Mouse (Mus musculus) R1 (cell line): ENCODE data around the gene Gpr85.
A peak's percentile ranks its signal among the peaks of the same experiment; 100 is the strongest.

Experiments
- DNase-seq: peaks from one replicate; pipeline ENCODE4 v3.0.0-alpha.2; 2018; ENCODE audit warnings: low read depth, low spot score

Gpr85 gene

GRCm38 (mm10) chr6:13839345-13840054 is at the start of gene Gpr85:
Gpr85 (minus strand) TSS chr6:13839942.
- DNase-seq: peak; percentile 16

DNA sequence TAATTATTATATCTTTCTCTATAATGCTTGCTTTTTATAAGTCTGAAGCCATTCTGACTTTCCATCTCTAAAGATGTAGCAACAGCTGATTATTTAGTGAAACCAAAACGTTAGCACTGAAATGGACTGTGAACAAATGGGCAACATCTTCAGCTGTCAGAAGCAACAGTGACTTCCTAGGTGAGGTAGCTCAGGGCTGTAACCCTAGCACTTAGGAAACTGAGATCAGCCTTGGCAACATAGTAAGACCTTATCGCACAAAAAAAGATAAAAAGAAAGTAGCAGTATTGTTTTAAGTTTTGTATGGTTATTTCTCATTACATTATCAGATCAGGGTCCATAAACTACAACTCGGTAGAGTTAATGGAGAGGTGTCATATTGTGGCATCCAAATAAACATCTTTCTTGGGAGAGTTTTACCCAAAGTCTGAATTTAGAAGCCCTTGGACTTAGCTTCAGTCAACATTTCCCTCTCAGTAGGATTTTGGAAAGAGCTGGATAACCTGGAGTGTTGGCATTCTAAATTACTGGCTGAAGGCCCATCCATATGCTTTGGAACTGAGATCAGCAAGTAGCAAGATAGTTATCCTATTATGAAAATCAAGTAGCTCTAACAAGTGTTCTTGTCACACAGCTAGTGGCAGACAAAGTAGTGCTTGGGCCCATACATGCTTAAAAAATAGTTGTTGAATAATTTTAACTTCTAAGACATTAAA is 45.3 kb upstream of the Gpr85 start:
- no peak for DNase-seq

DNA sequence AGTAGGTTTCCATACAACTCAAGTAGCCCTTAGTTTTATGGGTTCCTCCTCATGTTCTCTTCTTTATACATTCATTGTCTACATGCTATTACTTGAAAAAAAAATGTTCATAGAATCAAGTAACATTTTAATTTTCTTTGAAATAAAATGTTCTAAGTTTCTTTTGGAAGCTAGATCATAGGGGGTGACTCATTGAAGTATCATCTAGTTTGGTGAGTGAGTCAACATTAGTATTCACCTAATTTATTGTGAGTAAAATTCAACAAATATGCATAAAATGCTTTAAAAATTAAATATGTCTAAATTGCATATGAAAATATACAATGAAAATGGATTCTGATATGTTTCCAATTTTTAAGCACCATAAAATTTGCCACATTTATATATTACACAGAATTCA is 43.2 kb upstream of the Gpr85 start:
- DNase-seq: no peak

GRCm38 (mm10) chr6:13873959-13874358 is 34.2 kb upstream of the Gpr85 start:
- DNase-seq: no peak

DNA sequence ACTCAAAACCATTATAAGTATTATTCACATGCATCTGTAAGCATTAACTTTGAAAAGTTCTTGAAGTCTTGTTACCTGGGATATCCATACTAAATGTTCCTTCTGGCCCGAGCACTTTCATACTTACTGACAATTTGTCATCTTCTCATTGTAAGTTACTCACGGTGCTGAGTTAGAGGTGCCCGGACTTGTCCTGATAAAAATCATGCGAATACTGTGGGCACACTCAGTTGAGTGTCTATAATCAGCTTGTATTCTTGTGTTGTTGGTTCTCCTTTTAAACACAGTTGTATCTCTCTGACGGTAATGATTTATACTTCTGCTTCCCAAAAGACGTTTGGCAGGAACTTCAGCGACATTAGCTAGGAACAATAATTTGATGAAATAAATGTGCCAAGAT is 32.3 kb upstream of the Gpr85 start:
- DNase-seq: no peak

- DNase-seq: no peak
Observed at GRCm38 (mm10) chr6:13871625-13871958, 31.9 kb upstream of the Gpr85 start.

DNA sequence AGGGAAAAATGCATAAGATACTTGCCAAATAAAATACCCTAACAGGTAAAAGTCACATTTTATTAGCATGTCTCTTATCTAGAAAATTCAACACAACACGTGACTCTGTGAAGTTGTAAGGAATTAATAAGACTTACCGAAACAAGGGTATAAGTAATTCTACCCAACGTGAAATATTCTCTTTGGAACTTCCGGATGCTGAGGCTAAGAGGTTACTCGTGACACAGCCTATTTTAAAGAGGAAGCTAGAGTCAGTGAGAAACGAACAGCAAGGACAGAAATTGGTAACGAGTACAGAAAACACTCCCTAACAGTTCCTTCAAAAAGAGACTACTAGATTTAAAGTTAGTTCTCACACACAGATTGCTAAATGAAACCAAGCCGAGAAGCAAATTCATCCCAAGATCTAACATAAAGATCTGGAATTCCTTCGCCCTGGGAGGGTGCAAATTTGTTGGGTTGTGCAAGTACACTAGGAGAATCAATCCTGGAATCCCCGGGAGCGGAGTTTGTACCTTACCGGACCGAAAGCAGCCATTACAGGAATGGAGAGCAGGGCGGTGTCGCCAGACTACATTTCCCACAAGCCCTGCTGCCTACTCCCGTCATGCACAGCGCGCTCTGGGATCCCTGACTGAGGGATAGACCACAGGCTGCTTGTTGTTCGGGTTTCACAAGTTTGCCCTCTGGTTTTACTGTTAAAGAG is 31.3 kb upstream of the Gpr85 start, which contains the start of gene 2610001J05Rik:
2610001J05Rik (minus strand) TSS at position 600 of the 706 bp plus-strand sequence.
- DNase-seq: peak; percentile 94

DNA sequence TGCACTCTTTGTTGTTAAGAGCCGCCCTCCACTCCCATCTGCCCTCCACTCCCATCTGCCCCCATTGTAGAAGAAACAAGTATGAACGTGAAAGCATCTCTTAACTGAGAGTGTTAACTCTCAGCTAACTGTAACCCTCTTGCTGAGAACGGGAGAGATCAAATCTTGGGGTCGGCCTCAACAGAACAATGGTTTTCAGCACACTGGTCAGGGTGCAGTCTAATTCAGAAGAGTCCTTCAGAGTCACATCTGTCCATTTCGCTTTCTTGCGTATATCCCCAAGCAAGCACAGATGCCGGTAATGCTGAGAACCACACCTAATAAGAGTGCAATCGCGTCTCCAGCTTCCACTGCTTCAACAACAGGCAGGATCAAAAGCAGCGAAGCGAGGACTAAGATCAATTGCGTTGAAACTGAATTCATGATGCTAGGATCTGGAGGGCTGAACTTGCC is 30.6 kb upstream of the Gpr85 start:
- DNase-seq: peak; percentile 25

DNA sequence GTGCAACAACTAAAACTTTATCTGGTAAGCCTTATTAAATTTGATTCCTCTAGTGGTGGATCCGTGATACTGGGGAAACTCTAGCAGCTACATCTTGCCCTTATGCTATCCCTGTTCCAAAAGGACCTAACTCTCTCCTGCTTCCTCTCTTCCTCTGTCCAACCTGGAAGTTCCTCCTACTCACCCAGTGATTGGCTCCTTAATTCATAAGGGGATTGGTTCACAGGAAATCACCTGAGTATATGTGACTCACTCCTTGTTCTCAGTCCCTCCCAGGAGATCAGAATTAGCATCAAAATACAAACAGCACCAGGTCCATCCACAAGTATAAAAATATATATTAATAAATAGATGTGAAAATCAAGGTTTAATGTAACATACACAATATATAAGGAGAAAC is 20.9 kb upstream of the Gpr85 start:
- DNase-seq: peak; percentile 56

- no peak for DNase-seq
Observed at GRCm38 (mm10) chr6:13859877-13860585, 20.3 kb upstream of the Gpr85 start.

GRCm38 (mm10) chr6:13854230-13854629 is 14.5 kb upstream of the Gpr85 start:
- no peak for DNase-seq

DNA sequence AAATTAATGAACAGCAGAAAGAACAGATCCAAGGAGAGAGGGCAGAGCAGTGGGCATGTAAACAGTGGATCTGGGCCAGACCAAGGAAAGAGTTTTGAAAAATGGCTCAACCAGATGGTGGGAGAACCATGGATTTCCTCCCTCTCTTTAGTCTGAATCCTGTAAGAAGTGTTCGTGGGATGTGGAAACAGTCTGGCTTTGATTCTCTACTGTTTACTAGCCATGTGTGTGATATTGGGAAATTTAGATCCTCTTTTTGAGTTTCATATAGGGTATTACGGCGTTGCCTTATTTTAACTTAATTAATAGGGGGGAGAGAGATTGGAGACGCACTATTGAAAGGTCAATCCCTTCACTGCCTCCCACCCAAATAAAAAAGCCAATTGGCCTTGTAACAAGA is 13.5 kb upstream of the Gpr85 start:
- peak; percentile 38 for DNase-seq

- peak; percentile 81 for DNase-seq
Observed at GRCm38 (mm10) chr6:13846031-13846430, 6.3 kb upstream of the Gpr85 start.

DNA sequence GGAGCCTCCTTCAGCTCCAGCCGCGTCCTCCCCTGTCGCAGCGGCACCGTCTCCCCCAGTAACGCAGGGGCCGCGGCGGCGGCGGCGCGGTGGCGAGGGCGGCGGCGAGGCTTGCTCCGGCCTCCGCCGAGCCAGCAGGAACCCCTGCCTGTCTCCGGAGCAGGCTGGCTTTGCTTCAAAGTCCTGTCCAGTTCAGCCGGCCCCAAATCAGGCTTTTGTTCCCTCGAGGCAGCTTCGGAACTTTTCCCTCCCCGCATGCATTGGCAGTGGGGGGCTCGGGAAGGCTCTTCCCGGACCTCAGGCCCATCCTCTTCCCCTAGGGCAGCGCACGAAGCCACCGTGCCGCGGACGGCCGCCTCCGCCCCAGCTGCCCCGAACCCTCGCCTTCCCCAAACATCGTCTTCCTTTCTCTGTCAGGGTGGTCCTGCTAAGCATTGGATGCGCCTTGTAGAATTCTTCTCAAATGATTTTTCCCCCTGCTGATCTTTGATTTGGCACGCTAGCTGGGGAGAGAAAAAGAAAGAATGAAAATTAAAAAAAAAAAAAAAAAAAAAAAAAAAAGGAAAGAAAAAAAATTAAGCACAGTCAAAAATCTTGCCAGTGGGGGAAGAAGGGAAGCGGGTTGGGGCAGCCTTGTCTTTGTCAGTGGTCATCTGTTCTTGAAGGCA is 931 bp downstream of the Gpr85 start:
- DNase-seq: peak; percentile 70

DNA sequence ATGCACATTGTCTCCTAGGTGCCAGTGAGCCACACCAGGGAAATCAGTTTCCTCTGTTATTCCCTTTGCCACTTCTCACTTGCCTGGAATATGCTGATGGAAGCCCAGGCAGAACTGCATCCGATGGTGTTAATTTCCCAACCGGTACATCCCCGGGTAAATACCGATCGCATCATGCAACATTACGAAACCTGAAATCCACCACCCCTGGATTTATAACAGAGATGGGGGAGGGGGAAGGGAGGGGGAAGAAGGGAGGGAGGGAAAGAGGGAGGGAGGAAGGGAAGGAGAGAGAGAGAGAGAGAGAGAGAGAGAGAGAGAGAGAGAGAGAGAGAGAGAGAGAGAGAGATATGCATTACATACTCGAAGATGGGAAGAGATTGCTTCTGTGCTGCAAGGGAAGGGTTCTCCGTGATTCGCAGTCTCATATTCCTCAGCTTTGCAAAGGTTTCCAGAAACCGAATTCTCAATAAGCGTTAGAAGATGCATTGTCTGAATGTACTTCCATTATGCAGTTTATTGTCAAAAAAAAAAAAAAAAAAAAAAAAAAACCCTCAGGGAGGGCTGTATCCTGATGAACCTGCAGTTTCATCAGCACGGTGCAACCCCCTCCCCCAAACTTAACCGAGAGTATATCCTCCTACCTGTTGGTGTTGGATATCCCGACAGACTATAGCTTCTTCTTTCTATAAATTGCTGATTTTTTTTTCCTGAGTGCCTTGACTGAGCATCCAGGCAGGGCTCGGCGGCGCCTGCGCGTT is 1.6 kb downstream of the Gpr85 start:
- DNase-seq: no peak

GRCm38 (mm10) chr6:13836967-13837570 is 2.7 kb downstream of the Gpr85 start:
- no peak for DNase-seq

DNA sequence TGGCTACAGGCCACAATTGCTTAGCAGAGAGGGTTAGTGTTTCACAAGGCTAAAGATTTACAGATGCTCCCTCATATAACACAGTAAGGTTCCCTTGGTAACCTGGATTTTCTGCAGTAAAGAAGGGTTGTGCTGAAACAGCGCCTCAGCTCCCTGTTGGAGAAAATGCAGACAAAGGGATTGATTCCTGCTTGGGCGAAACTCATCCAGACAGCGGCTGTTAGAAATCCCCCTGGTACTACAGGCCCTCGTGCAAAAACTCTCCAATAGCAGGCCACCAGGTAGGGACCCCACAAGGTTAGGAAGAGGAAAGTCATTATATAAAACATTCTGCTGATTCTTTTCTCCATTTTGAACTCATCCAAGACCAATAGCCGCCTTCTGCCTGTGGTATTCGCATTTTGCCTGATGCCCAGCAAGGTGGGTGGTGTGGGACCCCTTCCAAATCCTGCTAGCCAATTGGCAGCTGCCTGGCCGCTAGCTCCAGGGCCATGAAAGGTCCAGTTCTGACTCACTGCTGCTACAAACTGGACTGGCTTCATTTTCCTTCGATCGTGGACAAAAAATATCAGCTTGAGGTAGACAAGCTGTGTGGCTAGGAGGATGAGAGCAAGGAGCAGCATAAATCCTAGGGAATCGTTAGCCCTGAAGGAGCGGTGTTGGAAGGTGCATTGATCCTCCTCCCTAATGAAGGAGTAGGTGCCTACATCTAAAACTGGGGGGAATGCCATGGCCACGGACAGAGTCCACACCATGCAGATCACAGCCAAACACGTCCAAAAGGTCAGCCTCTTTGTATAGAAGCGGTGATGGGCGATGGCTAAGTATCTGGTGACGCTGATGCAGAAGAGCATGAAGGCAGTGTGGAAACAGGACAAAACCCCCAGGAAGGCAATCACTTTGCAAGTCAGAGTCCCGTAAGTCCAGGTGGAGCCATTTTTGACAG is 3.7 kb downstream of the Gpr85 start:
- peak; percentile 22 for DNase-seq

DNA sequence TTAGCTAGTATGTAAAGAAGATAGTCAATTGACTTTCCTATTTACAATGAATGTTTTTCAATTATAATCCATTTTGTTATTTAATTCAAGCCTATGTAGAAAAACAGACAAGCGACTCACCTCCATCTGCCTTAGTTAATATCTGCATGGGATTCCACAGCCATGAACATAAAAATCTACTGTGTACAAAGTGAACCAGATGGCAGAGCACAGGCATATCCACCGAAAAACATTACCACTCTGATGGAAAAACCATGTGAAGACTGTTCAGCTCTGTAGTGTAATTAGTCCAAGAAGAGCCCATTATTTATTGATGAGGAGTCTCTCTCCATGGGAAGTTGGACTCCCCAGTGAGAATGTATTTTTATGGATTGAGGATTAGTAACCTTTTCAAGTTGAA is 7.0 kb downstream of the Gpr85 start:
- no peak for DNase-seq

- no peak for DNase-seq
Observed at GRCm38 (mm10) chr6:13828877-13829276, 10.9 kb downstream of the Gpr85 start.
